Mouse (Mus musculus): Measurements from ENCODE around the gene Habp4.

Gene Habp4

DNA sequence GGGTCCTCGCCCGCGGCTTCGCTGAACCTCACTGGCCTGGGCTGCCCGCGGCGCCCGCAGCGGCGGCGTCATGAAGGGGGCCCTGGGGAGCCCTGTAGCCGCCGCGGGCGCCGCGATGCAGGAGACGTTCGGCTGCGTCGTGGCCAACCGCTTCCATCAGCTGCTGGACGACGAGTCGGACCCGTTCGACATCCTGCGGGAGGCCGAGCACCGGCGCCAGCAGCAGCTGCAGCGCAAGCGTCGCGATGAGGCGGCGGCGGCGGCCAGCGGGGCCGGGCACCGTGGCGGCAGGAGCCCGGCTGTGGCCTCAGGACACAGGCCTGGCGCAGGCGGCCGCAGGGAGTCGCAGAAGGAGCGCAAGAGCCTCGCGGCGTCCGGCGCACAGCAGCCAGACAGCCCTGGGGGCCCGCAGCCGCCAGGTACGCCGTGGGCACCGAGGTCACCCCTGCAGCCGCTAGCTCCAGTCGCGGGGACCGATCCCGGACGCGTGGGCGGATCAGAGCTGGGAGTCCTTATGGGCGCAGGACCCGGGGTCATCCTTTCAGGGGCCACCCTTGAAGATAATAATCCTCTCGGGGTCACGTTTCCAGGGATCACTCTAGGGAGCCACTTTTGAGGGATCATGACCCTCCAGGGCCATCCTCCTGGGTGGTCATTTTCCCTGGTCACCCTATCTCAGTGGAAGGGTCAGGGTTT is 440 bp downstream of the Habp4 start:
- TF ChIP-seq POU5F1 (IDR thresholded peaks at IDR 0.05; ENCODE audit: borderline replicate concordance, low read length) (no peak), NANOG (IDR thresholded peaks at IDR 0.05; ENCODE audit: borderline replicate concordance, low read length) (no peak), CTCF (conservative IDR thresholded peaks at IDR 0.05; ENCODE audit: low read length) (no peak)
- Histone ChIP-seq H3K4me3 (replicated peaks; ENCODE audit: low read length) (peak overlapping the region; percentile 91), H3K27me3 (ENCODE audit: insufficient read depth, low read length) (peaks cover 22% of the 10 kb centered on the region), H3K4me1 (replicated peaks; ENCODE audit: low read depth, low read length) (peaks cover 31% of the 10 kb centered on the region), H3K36me3 (ENCODE audit: insufficient read depth, low read length) (no peaks in the 10 kb centered on the region), H3K9me3 (ENCODE audit: low read length) (no peaks in the 10 kb centered on the region)

- peaks cover 22% of the 10 kb centered on the region for H3K27me3 ChIP-seq (ENCODE audit: insufficient read depth, low read length)
- no peak for TF ChIP-seq POU5F1 (IDR thresholded peaks at IDR 0.05; ENCODE audit: borderline replicate concordance, low read length)
- TF ChIP-seq NANOG (IDR thresholded peaks at IDR 0.05; ENCODE audit: borderline replicate concordance, low read length): no peak
- 0 out of 2 replicates have a peak, but pooled peaks cover 3% of the 10 kb centered on the region for H3K9me3 ChIP-seq (ENCODE audit: low read length)
- peaks cover 30% of the 10 kb centered on the region for H3K4me1 ChIP-seq (replicated peaks; ENCODE audit: low read depth, low read length)
- no peaks in the 10 kb centered on the region for H3K36me3 ChIP-seq (ENCODE audit: insufficient read depth, low read length)
- peak overlapping the region; percentile 91 for H3K4me3 ChIP-seq (replicated peaks; ENCODE audit: low read length)
These were observed 1.0 kb downstream of the Habp4 start for GRCm38 (mm10) chr13:64162626-64163025.

DNA sequence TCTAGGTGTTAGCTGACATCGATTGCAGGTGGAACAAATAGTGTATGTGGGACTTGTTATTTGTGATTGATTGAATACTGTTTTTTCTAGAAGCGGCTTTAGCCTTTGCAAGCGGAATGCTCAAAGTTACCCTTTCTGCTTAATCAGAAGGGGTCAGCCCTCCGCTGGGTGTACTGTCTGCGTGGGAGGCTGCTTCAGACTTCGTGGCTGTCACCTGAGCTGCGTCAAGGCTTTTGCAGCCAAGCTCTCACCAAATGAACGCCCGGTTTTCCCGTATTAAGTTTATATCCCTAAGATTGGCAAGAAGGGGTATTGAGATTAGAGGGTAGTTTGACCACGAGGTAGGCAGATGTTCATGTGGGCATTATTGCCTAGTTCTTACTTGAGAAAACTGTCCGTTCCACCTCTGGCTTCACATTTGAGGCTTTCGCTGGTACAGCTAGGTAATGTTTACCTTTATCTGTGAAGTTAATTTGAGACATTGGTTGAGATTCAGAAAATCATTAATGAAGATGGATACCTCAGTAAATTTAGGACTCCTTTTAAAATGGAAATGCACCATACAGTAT is 1.6 kb downstream of the Habp4 start:
- H3K27me3 ChIP-seq (ENCODE audit: insufficient read depth, low read length): peaks cover 22% of the 10 kb centered on the region
- H3K4me1 ChIP-seq (replicated peaks; ENCODE audit: low read depth, low read length): peaks cover 30% of the 10 kb centered on the region
- H3K9me3 ChIP-seq (ENCODE audit: low read length): peaks cover 4% of the 10 kb centered on the region
- H3K36me3 ChIP-seq (ENCODE audit: insufficient read depth, low read length): no peaks in the 10 kb centered on the region
- no peak for TF ChIP-seq NANOG (IDR thresholded peaks at IDR 0.05; ENCODE audit: borderline replicate concordance, low read length)
- no peak for TF ChIP-seq POU5F1 (IDR thresholded peaks at IDR 0.05; ENCODE audit: borderline replicate concordance, low read length)
- no peak for TF ChIP-seq CTCF (conservative IDR thresholded peaks at IDR 0.05; ENCODE audit: low read length)
- peak overlapping the region; percentile 91 for H3K4me3 ChIP-seq (replicated peaks; ENCODE audit: low read length)

GRCm38 (mm10) chr13:64169746-64170145 is 8.1 kb downstream of the Habp4 start:
- H3K4me3 ChIP-seq (replicated peaks; ENCODE audit: low read length): no peak overlapping the region
- no peaks in the 10 kb centered on the region for H3K4me1 ChIP-seq (replicated peaks; ENCODE audit: low read depth, low read length)
- H3K9me3 ChIP-seq (ENCODE audit: low read length): peaks cover 36% of the 10 kb centered on the region
- no peaks in the 10 kb centered on the region for H3K27me3 ChIP-seq (ENCODE audit: insufficient read depth, low read length)
- peaks cover 11% of the 10 kb centered on the region; the same call in 1 of the 2 replicates for H3K36me3 ChIP-seq (ENCODE audit: insufficient read depth, low read length)
- no peak for TF ChIP-seq CTCF (conservative IDR thresholded peaks at IDR 0.05; ENCODE audit: low read length)
- TF ChIP-seq POU5F1 (IDR thresholded peaks at IDR 0.05; ENCODE audit: borderline replicate concordance, low read length): no peak
- no peak for TF ChIP-seq NANOG (IDR thresholded peaks at IDR 0.05; ENCODE audit: borderline replicate concordance, low read length)

GRCm38 (mm10) chr13:64178000-64178399 is 16.4 kb downstream of the Habp4 start:
- peaks cover 6% of the 10 kb centered on the region for H3K36me3 ChIP-seq (ENCODE audit: insufficient read depth, low read length)
- TF ChIP-seq NANOG (IDR thresholded peaks at IDR 0.05; ENCODE audit: borderline replicate concordance, low read length) (no peak), POU5F1 (IDR thresholded peaks at IDR 0.05; ENCODE audit: borderline replicate concordance, low read length) (no peak), CTCF (conservative IDR thresholded peaks at IDR 0.05; ENCODE audit: low read length) (no peak)
- H3K4me3 ChIP-seq (replicated peaks; ENCODE audit: low read length): no peak overlapping the region
- H3K27me3 ChIP-seq (ENCODE audit: insufficient read depth, low read length): no peaks in the 10 kb centered on the region
- no peaks in the 10 kb centered on the region for H3K4me1 ChIP-seq (replicated peaks; ENCODE audit: low read depth, low read length)
- no peaks in the 10 kb centered on the region for H3K9me3 ChIP-seq (ENCODE audit: low read length)

DNA sequence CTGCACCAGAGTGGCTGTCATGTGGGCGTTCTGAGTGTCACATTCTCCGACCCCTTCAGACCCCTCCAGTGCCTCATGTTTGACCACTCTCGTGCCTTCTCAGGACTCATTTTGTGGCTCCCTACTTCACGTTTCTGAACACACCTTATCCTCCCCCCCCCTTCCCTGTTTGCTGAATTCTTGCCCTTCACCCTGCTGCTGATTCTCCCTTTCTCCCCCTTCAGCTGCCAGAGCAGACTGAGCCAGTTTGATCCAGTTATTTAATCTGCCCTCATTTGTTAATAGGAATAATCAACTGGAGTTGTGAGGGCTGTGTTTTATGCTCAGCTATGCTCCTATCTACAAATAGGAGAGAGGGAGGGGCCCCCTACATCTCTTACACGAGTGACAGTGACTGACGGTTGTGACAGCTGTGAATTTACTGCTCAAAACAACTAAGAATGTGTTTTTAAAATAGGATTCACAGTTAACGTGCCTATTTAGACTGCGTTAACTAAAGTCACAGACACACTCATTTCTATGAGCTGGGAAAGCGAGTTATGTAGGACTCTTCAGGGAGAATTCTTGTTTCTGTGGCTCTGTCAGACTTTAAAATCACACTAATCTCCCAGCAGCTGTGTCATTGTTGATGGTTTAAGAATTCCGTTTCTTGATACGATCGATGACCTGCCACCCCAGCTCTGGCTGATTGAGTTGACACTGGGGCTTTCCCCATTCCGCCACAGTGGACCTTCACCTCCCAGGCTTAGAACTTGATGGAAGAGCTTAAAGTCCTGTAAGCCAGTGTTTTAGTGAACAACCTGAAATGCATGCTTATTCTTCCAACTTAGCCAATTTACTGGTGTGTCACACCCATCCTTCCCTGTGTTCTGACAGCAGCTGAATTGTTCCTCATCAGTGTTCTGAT is 17.4 kb downstream of the Habp4 start:
- H3K4me1 ChIP-seq (replicated peaks; ENCODE audit: low read depth, low read length): no peaks in the 10 kb centered on the region; the same call in 1 of the 2 replicates
- H3K4me3 ChIP-seq (replicated peaks; ENCODE audit: low read length): no peak overlapping the region
- TF ChIP-seq NANOG (IDR thresholded peaks at IDR 0.05; ENCODE audit: borderline replicate concordance, low read length) (no peak), CTCF (conservative IDR thresholded peaks at IDR 0.05; ENCODE audit: low read length) (no peak), POU5F1 (IDR thresholded peaks at IDR 0.05; ENCODE audit: borderline replicate concordance, low read length) (no peak)
- H3K36me3 ChIP-seq (ENCODE audit: insufficient read depth, low read length): peaks cover 9% of the 10 kb centered on the region
- H3K9me3 ChIP-seq (ENCODE audit: low read length): no peaks in the 10 kb centered on the region
- no peaks in the 10 kb centered on the region for H3K27me3 ChIP-seq (ENCODE audit: insufficient read depth, low read length)

GRCm38 (mm10) chr13:64180300-64180699 is 18.7 kb downstream of the Habp4 start:
- Histone ChIP-seq H3K9me3 (ENCODE audit: low read length) (no peaks in the 10 kb centered on the region), H3K27me3 (ENCODE audit: insufficient read depth, low read length) (no peaks in the 10 kb centered on the region), H3K4me3 (replicated peaks; ENCODE audit: low read length) (no peak overlapping the region), H3K4me1 (replicated peaks; ENCODE audit: low read depth, low read length) (peaks cover 13% of the 10 kb centered on the region), H3K36me3 (ENCODE audit: insufficient read depth, low read length) (peaks cover 9% of the 10 kb centered on the region)
- TF ChIP-seq NANOG (IDR thresholded peaks at IDR 0.05; ENCODE audit: borderline replicate concordance, low read length): no peak
- TF ChIP-seq CTCF (conservative IDR thresholded peaks at IDR 0.05; ENCODE audit: low read length): peak; percentile 50

DNA sequence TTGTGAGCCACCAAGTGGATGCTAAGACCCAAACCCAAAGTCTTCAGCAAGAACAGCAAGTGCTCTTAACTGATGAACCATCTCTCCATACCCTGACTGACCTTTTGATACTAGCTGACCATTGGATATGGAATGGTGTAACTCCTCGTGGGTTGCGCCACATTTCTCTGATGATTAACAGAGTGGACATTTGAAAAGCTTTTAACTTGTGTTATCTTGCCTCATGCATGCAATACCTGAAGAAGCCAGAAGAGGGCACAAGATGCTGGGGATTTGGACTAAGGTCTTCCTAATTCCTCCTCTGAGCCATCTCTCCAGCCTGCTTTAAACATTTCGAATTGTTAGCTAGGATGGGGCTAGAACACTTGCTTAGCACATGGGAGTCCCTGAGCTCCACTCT is 19.3 kb downstream of the Habp4 start:
- no peak overlapping the region for H3K4me3 ChIP-seq (replicated peaks; ENCODE audit: low read length)
- no peaks in the 10 kb centered on the region for H3K27me3 ChIP-seq (ENCODE audit: insufficient read depth, low read length)
- no peaks in the 10 kb centered on the region for H3K9me3 ChIP-seq (ENCODE audit: low read length)
- peaks cover 9% of the 10 kb centered on the region for H3K36me3 ChIP-seq (ENCODE audit: insufficient read depth, low read length)
- TF ChIP-seq CTCF (conservative IDR thresholded peaks at IDR 0.05; ENCODE audit: low read length) (peak; percentile 91), POU5F1 (IDR thresholded peaks at IDR 0.05; ENCODE audit: borderline replicate concordance, low read length) (no peak), NANOG (IDR thresholded peaks at IDR 0.05; ENCODE audit: borderline replicate concordance, low read length) (no peak)
- peaks cover 19% of the 10 kb centered on the region for H3K4me1 ChIP-seq (replicated peaks; ENCODE audit: low read depth, low read length)

All from E14TG2a.4 (cell line).